Mouse (Mus musculus): ENCODE results near the gene Pigq.

DNA sequence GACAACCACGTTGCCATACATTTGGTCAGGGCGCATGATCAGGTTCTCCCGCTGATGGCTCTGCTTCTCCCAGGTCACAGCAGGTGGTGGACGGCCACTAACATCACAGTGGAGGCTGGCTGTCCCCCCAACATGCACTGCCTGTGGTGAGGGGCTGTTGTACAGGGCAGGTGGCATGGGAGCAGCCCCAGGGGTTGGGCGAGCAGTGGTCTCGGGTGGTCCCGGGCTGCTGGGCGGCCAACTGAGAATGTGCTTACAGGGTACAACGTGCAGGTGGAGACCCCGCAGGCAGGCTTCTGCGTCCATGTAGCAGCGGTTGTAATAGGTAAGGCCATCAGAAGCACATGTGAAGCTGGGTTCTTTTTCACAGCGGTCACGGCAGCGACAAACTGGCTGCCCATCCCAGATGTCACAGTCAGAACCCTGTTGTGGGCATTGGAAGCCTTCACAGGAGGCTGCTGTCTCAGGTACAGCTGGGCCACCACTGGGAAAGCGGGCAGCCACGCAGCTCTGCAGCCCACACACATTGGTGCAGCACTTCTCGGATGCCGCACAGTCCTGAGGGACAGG, 66.0 kb downstream of the Pigq start:
- no peak for TF ChIP-seq CTCF (IDR thresholded peaks at IDR 0.05; ENCODE audit: extremely low read depth, insufficient read depth, low read length)
- TF ChIP-seq POLR2A (IDR thresholded peaks at IDR 0.05; ENCODE audit: extremely low read depth, insufficient read depth, low read length), result no peak
